Mouse (Mus musculus): ENCODE measurements at regions not wholly inside any gene's neighbourhood (a gene's known extent, or its start where the extent isn't known, plus 50 kb on each side); places are given as distances from the start of the nearest gene placed in this dataset.

GRCm38 (mm10) chr1:61418396-61418795, 220.2 kb upstream of the Pard3b start:
- DNase-seq (ENCODE audit: low spot score in 2 of 2), result no peak

GRCm38 (mm10) chr1:61419839-61420238, 218.8 kb upstream of the Pard3b start:
- no peak for DNase-seq (ENCODE audit: low spot score in 2 of 2)

GRCm38 (mm10) chr1:61423253-61423652, 215.4 kb upstream of the Pard3b start:
- DNase-seq (ENCODE audit: low spot score in 2 of 2), result no peak

GRCm38 (mm10) chr1:61428706-61429501, 209.7 kb upstream of the Pard3b start:
- peak in 1 of 2 experiments; percentile 10 for DNase-seq (ENCODE audit: low spot score in 2 of 2)

- no peak for DNase-seq (ENCODE audit: low spot score in 2 of 2)
These were observed 201.0 kb upstream of the Pard3b start for GRCm38 (mm10) chr1:61437603-61438002.

- DNase-seq (ENCODE audit: low spot score in 2 of 2), result no peak
These were observed 177.2 kb upstream of the Pard3b start for GRCm38 (mm10) chr1:61461435-61461834.

- no peak for DNase-seq (ENCODE audit: low spot score in 2 of 2)
These were observed 167.9 kb upstream of the Pard3b start for GRCm38 (mm10) chr1:61470617-61471214.

- DNase-seq (ENCODE audit: low spot score in 2 of 2), result no peak
These were observed 166.6 kb upstream of the Pard3b start for GRCm38 (mm10) chr1:61471779-61472578.

GRCm38 (mm10) chr1:61472579-61473242, 165.9 kb upstream of the Pard3b start:
- DNase-seq (ENCODE audit: low spot score in 2 of 2), result no peak

- no peak for DNase-seq (ENCODE audit: low spot score in 2 of 2)
These were observed 153.2 kb upstream of the Pard3b start for GRCm38 (mm10) chr1:61485459-61485858.

GRCm38 (mm10) chr1:61524886-61525285, 113.7 kb upstream of the Pard3b start:
- DNase-seq (ENCODE audit: low spot score in 2 of 2), result no peak

- DNase-seq (ENCODE audit: low spot score in 2 of 2), result no peak
These were observed 112.7 kb upstream of the Pard3b start for GRCm38 (mm10) chr1:61525881-61526280.

- no peak for DNase-seq (ENCODE audit: low spot score in 2 of 2)
These were observed 109.9 kb upstream of the Pard3b start for GRCm38 (mm10) chr1:61528757-61529156.

- DNase-seq (ENCODE audit: low spot score in 2 of 2), result no peak
These were observed 108.5 kb upstream of the Pard3b start for GRCm38 (mm10) chr1:61530166-61530565.

- DNase-seq (ENCODE audit: low spot score in 2 of 2), result no peak
These were observed 107.1 kb upstream of the Pard3b start for GRCm38 (mm10) chr1:61531487-61531886.

- no peak for DNase-seq (ENCODE audit: low spot score in 2 of 2)
These were observed 98.5 kb upstream of the Pard3b start for GRCm38 (mm10) chr1:61540081-61540480.

- DNase-seq (ENCODE audit: low spot score in 2 of 2), result no peak
These were observed 97.5 kb upstream of the Pard3b start for GRCm38 (mm10) chr1:61541166-61541565.

- no peak for DNase-seq (ENCODE audit: low spot score in 2 of 2)
These were observed 85.8 kb upstream of the Pard3b start for GRCm38 (mm10) chr1:61552577-61553517.

GRCm38 (mm10) chr1:61559514-61559913, 79.1 kb upstream of the Pard3b start:
- no peak for DNase-seq (ENCODE audit: low spot score in 2 of 2)

GRCm38 (mm10) chr1:61562091-61562490, 76.5 kb upstream of the Pard3b start:
- DNase-seq (ENCODE audit: low spot score in 2 of 2), result no peak

GRCm38 (mm10) chr1:61565471-61565870, 73.2 kb upstream of the Pard3b start:
- DNase-seq (ENCODE audit: low spot score in 2 of 2), result no peak

Measured in heart, adult 9 months (tissue).